In the genomic region with DNA sequence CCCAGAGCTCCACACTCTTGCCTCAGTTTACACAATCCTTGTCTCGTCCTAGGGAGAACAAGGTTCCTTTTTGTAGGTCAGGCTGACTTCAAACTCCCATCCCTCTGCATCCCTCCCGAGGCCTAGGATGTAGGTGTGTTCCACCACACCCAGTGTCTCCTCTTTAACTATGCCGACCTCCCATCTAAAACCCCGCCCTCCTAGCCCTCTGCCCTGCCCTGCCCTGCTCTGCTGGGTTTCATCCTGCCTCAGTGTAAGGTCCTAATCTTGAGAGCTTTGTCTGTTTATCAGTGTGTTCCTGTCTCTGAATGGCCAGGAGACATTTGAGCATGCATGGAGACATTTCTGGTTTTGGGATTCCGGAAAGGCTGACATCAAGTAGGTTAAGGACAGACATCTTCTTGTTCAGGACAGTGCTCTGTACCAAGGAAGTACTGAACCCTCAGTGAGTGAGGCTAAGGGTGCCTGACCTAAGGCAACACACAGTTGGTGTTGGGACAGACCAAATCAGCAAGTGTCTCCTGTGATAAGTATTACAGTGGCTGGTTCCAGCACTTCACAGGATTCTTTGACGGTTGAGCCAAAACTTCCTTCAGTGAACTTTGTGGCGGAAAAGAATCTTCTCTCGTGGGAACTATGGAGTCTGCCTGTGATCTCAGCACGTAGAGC, we compare ENCODE assay signal across 26 mouse cellular contexts. TPM values are rescaled to one million over a fixed set of nuclear protein-coding genes. Genes with fewer than 3 reads are reported as not detected.
DNase-seq lines count a peak whose midpoint lies in the region; ATAC-seq and TF ChIP-seq lines count a peak whose summit lies in the region.
"Had no signal": no experiment of that assay in that cellular context is flagged by ENCODE, and none has a peak within 500 bp of the region (broad histone marks: within the 10 kb centered on the region; RNA-seq: fewer than 3 reads in every experiment).

No protein-coding gene starts in this region.

- H3K4me3 ChIP-seq in stomach, embryonic 15.5 days (replicated peaks): no peak overlapping the region
- H3K4me3 ChIP-seq in stomach, postnatal 0 days (ENCODE audit: low read depth, low read length): no peak overlapping the region
- H3K4me3 ChIP-seq in liver, embryonic 16.5 days (ENCODE audit: low read depth, low read length): no peak overlapping the region
- H3K4me3 ChIP-seq: heart, embryonic 15.5 days; limb, embryonic 12.5 days; megakaryocyte, embryonic 14.5 days; midbrain, embryonic 15.5 days; myocyte; neural tube, embryonic 13.5 days had no signal

- H3K9me3 ChIP-seq in stomach, embryonic 15.5 days: no peaks in the 10 kb centered on the region
- no peaks in the 10 kb centered on the region for H3K9me3 ChIP-seq in stomach, postnatal 0 days (ENCODE audit: control insufficient read depth, low read length)
- no peaks in the 10 kb centered on the region for H3K9me3 ChIP-seq in liver, embryonic 16.5 days (replicated peaks; ENCODE audit: control insufficient read depth, low read length)
- H3K9me3 ChIP-seq: heart, embryonic 15.5 days; limb, embryonic 12.5 days; megakaryocyte, embryonic 14.5 days; midbrain, embryonic 15.5 days; neural tube, embryonic 13.5 days had no signal

- DNase-seq in stomach, postnatal 0 days (ENCODE audit: low spot score): no peak
- DNase-seq in liver: peak; percentile 78
- DNase-seq in frontal cortex, postnatal 10 days (ENCODE audit: low spot score in 2 of 2): no peak
- no peak for DNase-seq in frontal cortex, adult 2 months (ENCODE audit: extremely low spot score in 1 of 2, low spot score in 1 of 2)
- no peak for DNase-seq in urinary bladder, adult 2 months (ENCODE audit: low spot score)
- DNase-seq: adrenal gland, adult 8-10 months; cerebellum, adult 9-10 months; forebrain, postnatal 0 days; heart, postnatal 4 days; kidney, adult 9 months; kidney, postnatal 14 days; layer of hippocampus, postnatal 36 days; lung, embryonic 14.5 days; retina, postnatal 1 day; right cerebral cortex, postnatal 25 days had no signal

- H3K36me3 ChIP-seq in stomach, embryonic 15.5 days: peaks cover 3% of the 10 kb centered on the region; the same call in 1 of the 2 replicates
- peaks cover 8% of the 10 kb centered on the region for H3K36me3 ChIP-seq in stomach, postnatal 0 days (ENCODE audit: control insufficient read depth, insufficient read depth, low read length)
- H3K36me3 ChIP-seq in liver, embryonic 16.5 days (ENCODE audit: control insufficient read depth, insufficient read depth): no peaks in the 10 kb centered on the region

- H3K4me1 ChIP-seq in stomach, embryonic 15.5 days: no peaks in the 10 kb centered on the region
- H3K4me1 ChIP-seq in stomach, postnatal 0 days (replicated peaks; ENCODE audit: control insufficient read depth, insufficient read depth): no peaks in the 10 kb centered on the region
- H3K4me1 ChIP-seq in liver, embryonic 16.5 days (ENCODE audit: control insufficient read depth, low read depth, low read length): peaks cover 26% of the 10 kb centered on the region
- H3K4me1 ChIP-seq: limb, embryonic 12.5 days; midbrain, embryonic 15.5 days; neural tube, embryonic 13.5 days had no signal

- TF ChIP-seq EP300 in stomach, postnatal 0 days (optimal IDR thresholded peaks at IDR 0.05): no peak

- H3K4me2 ChIP-seq in stomach, embryonic 15.5 days: no peak overlapping the region
- no peak overlapping the region for H3K4me2 ChIP-seq in stomach, postnatal 0 days (replicated peaks; ENCODE audit: low read depth)
- H3K4me2 ChIP-seq in liver, embryonic 16.5 days (ENCODE audit: low read depth, low read length): peak overlapping the region; percentile 28
- H3K4me2 ChIP-seq: heart, embryonic 15.5 days; hindbrain, embryonic 14.5 days; limb, embryonic 12.5 days; lung, embryonic 14.5 days; midbrain, embryonic 15.5 days; neural tube, embryonic 13.5 days had no signal

- no peak overlapping the region for H3K9ac ChIP-seq in stomach, embryonic 15.5 days
- no peak overlapping the region for H3K9ac ChIP-seq in stomach, postnatal 0 days (ENCODE audit: low read length)
- H3K9ac ChIP-seq in liver, embryonic 16.5 days (ENCODE audit: low read depth, low read length): no peak overlapping the region
- H3K9ac ChIP-seq: forebrain, postnatal 0 days; heart, embryonic 15.5 days; hindbrain, embryonic 14.5 days; limb, embryonic 12.5 days; lung, embryonic 14.5 days; midbrain, embryonic 15.5 days; neural tube, embryonic 13.5 days had no signal

- peak; percentile 73; the same call in 1 of the 2 replicates for ATAC-seq in stomach, embryonic 15.5 days (ENCODE audit: insufficient read depth, low FRiP score, low read depth)
- ATAC-seq in stomach, postnatal 0 days (ENCODE audit: low FRiP score, low TSS enrichment): no peak
- peak; percentile 97 for ATAC-seq in liver, embryonic 16.5 days (ENCODE audit: low read depth)
- ATAC-seq: activated CD4-positive, CD25-positive, alpha-beta regulatory T cell, adult 4 months; forebrain, postnatal 0 days; inflammation-experienced regulatory T-cells, adult 6 months; midbrain, embryonic 15.5 days had no signal

- TF ChIP-seq CTCF in stomach, postnatal 0 days (IDR thresholded peaks at IDR 0.05; ENCODE audit: low read depth): no peak

- no peak overlapping the region for H3K27ac ChIP-seq in stomach, embryonic 15.5 days
- no peak overlapping the region for H3K27ac ChIP-seq in stomach, postnatal 0 days (replicated peaks)
- H3K27ac ChIP-seq in liver, embryonic 16.5 days (ENCODE audit: low read length): peak overlapping the region; percentile 77
- H3K27ac ChIP-seq: heart, embryonic 15.5 days; hindbrain, embryonic 14.5 days; limb, embryonic 12.5 days; midbrain, embryonic 15.5 days; neural tube, embryonic 13.5 days had no signal

- WGBS in stomach, embryonic 15.5 days: 79% methylated on average over 9 of the region's 9 CpGs
- 69% methylated on average over 9 of the region's 9 CpGs for WGBS in stomach, postnatal 0 days
- 48% methylated on average over 9 of the region's 9 CpGs for WGBS in liver, embryonic 16.5 days (ENCODE audit: insufficient replicate concordance)

- H3K27me3 ChIP-seq in stomach, embryonic 15.5 days (replicated peaks): no peaks in the 10 kb centered on the region
- no peaks in the 10 kb centered on the region for H3K27me3 ChIP-seq in stomach, postnatal 0 days (ENCODE audit: control insufficient read depth, insufficient read depth, low read length)
- no peaks in the 10 kb centered on the region for H3K27me3 ChIP-seq in liver, embryonic 16.5 days (ENCODE audit: control insufficient read depth, insufficient read depth, low read depth, low read length)
- H3K27me3 ChIP-seq: heart, embryonic 15.5 days; limb, embryonic 12.5 days; megakaryocyte, embryonic 14.5 days; midbrain, embryonic 15.5 days; neural tube, embryonic 13.5 days had no signal

RNA-seq across cellular contexts. Expression of gene Kidins220, which starts 32.0 kb away (rescaled TPM):
- polyA plus RNA-seq in stomach, embryonic 15.5 days (2015; fragmentation: Nextera tagmentation; extraction: Ambion mirVana): 25.5 and 26.1 TPM in 2 replicates
- 9.1 and 9.9 TPM in 2 replicates for polyA plus RNA-seq in stomach, postnatal 0 days (2015; fragmentation: Nextera tagmentation; extraction: Ambion mirVana)
- polyA plus RNA-seq in liver, embryonic 16.5 days (2015; fragmentation: Nextera tagmentation; extraction: Ambion mirVana): 7.8 and 8.7 TPM in 2 replicates
- 221 and 222 TPM in 2 replicates for polyA plus RNA-seq in frontal cortex, adult 2 months (2012; rRNA removed)
- polyA plus RNA-seq in urinary bladder, adult 2 months (2012; rRNA removed): 95.9 and 101 TPM in 2 replicates
